Mouse (Mus musculus) ovary, adult 18-20 months (tissue): ENCODE measurements around the gene Tmem110.

Experiments
- DNase-seq: peaks from one replicate; pipeline ENCODE4 v3.0.0; 2022; ENCODE audit warnings: low spot score, mixed read lengths

Tmem110 gene

DNA sequence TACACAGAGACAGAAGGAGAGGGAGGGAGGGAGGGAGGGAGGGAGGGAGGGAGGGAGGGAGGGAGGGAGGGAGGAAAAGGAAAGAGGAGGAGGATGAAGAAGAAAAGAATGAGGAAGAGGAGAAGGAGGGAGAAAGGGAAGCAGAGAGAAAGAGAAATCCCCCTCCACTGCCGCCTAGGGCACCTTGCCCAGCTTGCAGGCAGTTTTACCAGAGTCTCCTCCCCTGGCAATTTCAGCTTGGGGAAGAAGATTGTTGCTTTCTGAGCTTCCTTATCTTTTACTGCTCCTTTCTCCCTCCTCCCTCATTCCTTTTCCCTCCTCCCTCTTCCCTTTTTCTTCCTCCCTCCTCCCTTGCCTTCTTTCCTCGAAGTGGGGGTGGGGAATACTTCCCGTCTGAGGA, 77.6 kb downstream of the Tmem110 start:
- DNase-seq, result no peak

DNA sequence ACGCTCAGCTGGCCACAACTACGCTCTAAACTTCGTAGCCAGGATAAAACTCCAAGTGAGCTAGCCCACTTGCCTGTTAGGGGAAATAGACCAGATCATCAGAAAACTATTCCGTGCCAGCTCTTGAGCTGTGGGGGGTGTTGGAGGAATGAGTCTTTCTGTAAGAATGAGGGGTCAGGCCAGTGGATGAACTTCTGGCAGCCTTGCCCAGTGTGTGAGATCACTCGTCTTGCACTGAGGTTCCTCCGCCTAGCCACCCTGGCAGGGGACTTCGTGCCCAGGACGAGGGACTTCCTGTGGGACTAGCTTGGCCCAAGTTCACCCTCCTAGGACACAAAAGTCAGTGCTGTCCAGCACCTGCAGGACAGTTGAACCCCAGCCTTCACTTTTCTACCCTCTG, 78.9 kb downstream of the Tmem110 start:
- no peak for DNase-seq

DNA sequence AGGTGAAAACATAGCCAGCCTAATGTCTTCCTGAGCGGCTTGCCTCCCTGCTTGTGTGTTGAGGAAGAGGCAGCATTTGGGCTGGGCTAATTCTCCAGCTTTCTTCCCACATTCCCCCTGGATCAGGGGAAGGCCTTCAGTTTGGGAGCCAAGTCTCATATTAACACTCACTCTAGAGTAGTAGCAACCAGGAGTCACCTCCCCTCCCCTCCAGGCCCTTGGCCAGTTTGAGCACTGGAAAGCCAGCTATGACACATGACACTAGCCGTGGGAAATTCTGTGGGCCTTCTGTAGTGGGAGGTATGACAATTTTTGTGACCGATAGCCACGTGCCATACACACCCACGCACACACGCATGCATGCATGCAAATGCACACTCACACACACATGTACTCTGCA, 80.6 kb downstream of the Tmem110 start:
- DNase-seq, result no peak

DNA sequence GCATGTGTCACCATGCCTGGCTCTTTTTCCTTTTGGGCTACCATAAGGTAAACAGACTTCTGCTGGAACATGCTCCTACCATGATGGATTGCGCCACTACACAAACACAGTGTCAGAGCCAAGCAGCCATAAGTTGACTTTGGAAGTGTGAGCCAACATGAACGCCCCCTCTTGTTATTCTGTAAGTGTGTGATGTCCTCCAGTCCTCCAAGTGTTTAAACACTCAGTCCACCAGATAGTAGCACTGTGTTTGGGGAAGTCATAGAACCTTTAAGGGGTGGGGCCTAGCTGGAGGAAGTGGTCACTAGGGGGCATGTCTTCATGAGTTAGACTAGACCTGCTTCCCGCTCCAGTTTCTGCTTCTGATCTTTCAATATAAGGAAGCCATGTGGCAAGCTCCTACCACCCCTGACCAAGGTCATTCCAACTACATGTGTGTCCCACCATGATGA, 82.5 kb downstream of the Tmem110 start:
- DNase-seq, result no peak

DNA sequence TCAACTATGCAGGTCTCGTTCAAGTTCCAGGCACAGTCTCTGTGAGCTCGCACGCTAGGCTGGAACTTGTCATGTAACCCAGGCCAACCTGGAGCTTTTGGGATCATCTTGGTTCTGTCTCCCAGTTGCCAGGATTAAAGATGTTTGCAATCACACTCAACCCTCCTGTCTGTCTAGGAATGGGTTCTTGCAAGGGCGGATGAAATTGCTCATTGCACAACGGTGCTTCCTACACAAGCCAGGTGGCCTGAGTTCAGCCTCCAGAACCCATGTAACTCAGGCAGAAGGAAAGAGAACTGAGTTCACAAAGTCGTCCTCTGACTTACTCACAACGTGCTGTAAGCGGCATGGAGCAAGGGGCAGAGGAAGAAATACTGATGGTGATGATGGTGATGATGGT, 85.8 kb downstream of the Tmem110 start:
- DNase-seq, result no peak

DNA sequence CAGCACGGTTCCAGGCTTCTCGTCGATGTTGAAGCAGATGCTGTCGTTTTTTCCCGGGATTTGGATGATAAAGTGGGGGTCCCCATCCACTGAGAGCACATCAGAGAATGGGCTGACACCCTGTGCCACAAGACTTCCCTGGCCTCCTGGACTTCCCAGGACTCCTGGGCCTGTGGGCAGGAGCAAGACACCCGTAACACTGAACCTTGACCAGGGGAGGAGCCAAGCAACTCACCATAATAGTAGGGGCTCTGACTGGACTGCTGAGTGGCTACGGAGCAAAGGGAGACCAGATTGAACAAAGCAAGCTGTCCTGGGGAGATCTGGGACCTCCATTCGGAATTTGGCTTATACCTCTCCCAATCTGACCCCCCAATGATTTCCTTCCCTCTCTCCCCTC, 87.3 kb downstream of the Tmem110 start:
- DNase-seq, result no peak

DNA sequence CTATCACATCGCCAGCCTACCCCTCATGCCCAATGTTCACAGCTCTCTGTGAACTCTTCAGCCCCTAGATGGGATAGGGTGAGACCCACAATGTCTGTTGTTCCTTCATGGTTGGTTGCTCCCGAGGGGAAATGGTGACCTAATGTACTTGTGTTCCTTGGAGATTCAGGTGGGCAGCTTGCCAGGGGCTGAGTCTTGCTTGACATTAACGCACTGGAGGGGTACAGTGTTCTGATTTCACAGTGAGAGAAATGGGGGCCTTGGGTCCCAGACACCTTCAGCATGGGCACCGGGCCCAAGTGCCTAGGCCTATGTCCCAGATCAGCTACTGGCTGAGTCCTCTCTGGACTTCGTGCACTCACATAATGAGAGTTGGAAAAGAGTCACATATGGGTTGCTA, 88.0 kb downstream of the Tmem110 start:
- DNase-seq, result no peak

DNA sequence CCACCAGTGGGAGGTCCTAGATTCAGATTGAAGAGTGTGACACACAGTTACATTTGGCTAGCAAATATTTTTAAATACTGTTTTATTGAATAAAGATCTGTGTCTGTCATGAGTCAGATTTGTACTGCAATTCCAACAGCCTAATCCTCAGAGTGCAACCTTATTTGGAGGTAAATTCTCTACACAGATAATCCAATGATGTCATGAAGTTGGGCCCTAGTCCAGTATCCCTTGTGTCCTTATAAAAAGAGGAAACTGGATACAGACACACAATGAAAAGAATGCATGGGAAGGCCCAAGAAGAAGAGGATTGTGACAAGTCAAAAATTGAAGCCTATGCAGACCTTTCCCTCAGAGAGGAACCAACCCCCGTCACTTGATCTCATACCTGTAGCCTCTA, 91.1 kb downstream of the Tmem110 start:
- no peak for DNase-seq

DNA sequence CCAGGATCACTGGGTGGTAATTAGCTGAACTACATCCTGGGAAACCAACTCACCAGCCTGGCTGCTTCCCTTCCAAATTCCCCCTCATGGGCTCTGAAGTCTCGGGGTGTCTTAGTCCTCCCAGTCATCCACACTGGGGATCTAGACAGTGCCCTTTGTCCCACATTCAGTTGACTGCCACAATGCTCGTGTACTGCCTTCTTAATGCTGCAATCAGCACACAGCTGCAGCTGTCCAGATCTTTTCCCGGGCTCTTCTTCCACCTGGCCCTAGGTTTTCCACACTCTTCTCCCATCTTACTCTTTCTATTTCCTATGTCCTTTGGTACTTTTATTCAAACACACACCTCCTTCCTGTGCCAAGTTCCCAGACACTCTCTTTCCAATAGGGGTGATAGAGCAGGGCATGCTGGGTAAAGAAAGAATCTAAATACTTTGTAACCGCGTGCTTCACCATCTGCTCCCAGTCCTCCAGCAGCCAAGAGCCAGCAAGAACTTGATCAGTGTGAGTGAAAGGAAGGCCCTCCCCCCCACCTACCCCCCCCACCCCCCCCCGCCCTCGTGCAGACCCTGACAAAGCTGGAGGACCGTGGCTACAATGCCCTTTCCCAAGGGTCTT, 96.8 kb downstream of the Tmem110 start:
- DNase-seq, result no peak

DNA sequence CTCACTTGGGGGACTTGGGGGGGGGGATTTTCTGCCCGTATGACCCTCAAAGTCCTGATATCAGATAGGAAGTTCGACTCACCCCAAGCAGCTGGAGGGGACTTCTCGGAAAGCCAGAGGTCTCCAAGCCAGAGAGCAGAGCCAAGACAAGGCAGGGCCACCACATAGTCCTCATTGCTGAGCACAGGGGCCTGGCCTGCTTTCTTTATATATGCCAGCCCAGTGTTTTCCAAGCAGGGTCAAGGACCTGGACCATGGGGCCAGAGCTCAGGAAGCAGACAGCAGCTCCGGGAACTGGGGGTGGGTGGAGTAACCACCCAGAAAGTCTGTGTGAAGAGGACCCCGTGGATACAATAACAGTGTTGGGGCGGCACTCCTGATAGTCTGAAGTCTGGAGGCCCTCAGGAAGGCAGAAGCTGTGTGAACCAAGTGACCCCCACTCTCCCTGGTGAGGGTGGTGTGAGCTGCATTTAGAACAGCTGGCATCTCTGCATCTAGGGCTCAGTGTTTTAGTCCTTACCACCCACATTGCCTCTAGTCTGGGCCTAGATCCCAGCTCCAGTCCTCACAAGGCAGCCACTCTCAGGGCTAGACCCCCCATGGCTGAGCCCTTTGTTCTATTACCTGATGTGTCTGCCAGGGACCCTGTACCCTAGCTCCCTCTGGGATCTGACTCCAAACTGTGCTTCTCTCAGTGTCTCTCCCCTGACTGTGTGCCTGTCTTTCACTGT, 98.2 kb downstream of the Tmem110 start, which contains the start of gene Itih3:
TSS of gene Itih3 (minus strand) at position 386 of the 731 bp plus-strand sequence.
- DNase-seq, result no peak

DNA sequence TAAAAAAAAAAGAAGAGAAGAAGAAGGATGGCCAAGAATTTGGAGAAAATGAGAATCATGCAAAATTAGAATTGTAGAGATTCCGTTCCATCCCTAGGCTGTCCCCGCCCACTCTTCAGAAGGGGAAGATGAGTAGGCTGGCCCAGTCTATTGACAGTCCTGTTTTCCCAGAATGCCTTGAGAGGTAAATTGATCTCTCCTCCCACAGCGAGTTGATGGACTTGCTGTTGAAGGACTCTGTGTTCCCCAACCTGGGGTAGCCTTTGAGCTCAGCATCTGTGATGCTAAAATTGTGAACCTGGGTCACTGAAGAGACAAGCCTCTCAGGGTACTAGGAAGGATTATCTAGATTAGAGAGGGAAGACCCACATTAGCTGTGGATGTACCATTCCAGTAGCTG, 100.1 kb downstream of the Tmem110 start:
- DNase-seq, result no peak
